Mouse (Mus musculus) adipocyte (in vitro differentiated cells): ENCODE measurements around the gene Ppp1r15b.

Experiments used
- DNase-seq: peaks from one replicate; pipeline ENCODE4 v3.0.0-alpha.2; 2016; ENCODE audit warnings: low spot score

Ppp1r15b gene

DNA sequence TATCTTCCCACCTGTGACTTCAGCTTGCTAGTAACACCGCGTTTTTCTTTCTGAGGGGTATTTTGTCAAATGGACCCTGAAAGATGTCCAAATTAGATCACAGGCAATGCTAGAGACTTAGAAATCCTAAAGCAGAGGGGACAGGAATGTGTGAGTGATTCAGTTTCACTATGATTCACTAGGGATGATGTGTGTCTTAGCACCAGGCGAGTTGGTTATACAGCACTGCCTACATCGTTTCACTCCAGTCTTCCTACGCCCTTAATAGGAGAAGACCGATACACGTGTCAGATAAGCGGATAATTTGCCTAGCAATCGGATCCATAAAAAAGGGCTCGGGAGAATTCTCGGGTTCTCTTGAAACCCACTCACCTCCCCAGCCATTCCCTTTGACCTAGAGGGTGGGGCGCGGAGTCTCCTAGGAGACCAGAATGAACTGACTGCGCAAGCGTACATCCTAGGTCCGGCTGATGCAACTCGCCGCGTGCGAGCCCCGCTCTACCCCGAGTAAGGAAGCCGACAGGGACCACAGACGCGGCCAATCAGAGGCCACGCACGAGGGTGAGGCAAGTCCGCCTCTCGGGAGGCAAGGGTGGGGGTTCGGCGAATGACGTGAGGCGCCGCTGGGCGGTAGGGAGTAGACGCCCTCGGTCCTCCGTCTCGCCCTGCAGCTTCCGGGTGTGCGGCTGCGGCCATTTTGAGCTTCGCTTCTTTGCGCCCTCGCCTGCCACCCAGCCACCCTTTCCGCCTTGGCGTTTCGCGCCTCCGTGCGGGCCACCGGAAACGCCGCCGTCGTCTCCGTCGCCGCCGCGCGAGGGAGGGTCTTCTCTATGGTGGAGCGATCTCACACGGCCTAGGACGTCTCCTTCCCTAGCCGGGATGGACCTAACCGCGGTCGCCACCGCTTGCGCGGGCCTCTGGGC is at the start of gene Ppp1r15b:
Ppp1r15b (plus strand) TSS at position 506 of the 923 bp plus-strand sequence.
- peak; percentile 98 for DNase-seq

GRCm38 (mm10) chr1:133083003-133083546 is 47.9 kb upstream of the Ppp1r15b start:
- DNase-seq, result no peak

DNA sequence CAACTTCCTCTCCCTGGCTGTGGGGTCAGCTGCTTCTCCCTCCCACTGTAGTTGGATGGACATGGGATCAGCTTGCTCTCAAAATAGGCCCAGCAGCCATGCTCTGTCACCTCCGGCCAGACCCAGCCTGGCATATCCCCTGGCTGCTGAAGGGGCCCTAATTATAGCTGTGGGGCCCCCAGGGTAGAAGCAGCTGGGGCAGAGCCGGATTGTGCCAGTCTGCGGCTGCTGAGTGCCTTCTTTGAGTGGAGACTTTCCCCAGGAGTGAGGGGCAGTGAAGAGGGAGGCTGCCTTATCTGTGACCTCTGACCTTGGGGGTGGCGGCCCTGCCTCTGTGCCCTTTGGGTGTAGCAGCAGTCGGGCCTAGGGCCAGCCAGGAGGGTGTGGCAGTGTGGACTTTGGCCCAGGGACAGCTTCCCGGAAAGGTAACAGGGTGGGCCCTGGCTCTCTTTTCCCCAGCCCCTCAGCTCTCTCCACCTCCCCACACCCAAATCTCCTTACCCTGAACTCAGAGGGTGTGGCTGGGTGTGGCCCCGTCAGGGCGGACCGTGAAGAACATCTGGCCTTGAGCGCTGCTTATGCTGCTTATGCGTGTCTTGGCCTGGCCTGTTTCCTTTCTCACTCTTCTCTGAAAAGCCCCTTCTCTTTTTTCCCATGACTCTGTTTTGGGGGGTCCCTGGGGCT is 46.9 kb upstream of the Ppp1r15b start:
- no peak for DNase-seq

DNA sequence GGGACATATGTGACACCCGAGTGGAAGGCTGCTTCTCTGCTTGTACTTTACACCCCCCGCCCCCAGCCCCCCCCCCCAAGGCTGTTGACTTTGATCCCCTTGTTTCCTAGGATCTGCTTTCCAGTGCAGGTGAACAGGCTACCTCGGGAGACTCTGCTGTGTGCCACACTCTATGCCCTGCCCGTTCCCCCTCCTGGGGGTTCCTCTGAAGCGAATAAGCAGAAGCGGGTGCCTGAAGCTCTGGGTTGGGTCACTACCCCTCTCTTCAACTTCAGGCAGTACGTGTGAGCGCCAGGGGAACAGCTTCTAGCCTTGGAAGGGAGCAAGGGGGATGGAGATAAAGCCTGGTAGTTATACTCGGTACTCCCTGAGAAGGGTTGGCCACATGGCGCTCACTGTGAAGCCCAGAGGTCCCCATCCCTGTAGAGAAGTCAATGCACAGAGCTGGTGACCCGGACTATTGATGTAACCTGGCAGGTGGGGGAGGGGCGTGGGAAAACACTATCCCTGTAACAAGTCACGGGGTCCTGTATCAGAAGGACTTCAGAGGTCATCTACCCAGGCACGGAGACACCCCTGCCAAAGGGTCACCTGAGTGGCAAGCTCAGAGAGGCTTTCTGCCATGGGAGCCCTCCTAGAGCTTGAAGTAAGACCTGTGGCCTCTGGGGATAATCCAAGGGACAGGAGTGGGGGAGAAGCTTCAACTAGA is 46.1 kb upstream of the Ppp1r15b start:
- no peak for DNase-seq

DNA sequence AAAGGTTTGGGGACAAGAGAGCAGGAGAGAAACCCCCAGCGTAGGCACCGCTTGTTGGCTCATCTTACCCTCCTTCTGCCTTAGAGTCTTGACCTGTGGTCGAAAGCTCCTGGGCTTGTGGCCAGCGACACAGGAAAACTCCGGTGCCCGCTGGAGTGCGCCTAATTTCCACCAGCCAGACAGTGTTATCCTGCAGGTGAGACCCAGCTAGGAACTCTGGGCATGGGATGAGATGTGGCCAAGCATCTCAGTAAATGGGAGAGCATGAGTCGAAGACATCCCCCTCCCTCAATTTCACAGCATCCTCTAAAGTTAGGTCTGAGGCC is 45.6 kb upstream of the Ppp1r15b start:
- DNase-seq, result no peak

GRCm38 (mm10) chr1:133086804-133087203 is 44.1 kb upstream of the Ppp1r15b start:
- no peak for DNase-seq

DNA sequence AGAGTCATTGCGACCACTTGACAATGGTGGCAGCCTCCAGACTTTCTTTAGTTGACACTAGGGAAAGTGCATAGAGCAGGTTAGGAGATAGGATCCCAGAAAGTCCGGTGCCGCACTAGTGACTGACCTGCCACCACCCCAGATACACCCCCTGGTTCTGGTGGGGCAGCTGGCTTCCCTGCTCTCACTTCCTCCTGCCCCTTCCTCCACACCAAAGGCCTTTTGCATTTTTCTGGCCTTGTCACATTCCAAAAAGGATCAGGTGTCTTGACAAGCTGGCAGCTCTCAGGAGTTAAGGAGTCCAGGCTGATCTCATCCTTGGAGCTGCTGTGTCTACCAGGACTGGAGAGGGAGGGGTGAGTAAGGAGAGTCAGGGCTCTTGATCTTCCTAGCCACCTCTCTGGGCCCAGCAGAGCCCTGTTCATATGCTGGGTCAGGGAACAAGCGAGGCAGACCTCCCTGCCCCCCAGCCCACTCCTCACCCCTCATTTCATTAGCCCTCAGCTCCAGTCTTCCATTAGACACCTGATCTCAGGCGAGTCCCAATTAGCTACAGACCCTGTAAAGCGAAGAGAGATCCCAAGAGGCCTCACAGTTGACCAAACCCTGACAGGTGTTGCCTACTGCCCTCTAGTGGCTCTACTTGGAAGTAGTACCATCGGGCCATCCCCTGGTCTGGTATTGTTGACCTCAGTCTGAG is 43.6 kb upstream of the Ppp1r15b start:
- peak; percentile 71 for DNase-seq

GRCm38 (mm10) chr1:133088196-133088595 is 42.7 kb upstream of the Ppp1r15b start:
- DNase-seq, result no peak

GRCm38 (mm10) chr1:133089415-133089814 is 41.5 kb upstream of the Ppp1r15b start:
- DNase-seq, result no peak

GRCm38 (mm10) chr1:133090641-133091040 is 40.3 kb upstream of the Ppp1r15b start:
- no peak for DNase-seq

DNA sequence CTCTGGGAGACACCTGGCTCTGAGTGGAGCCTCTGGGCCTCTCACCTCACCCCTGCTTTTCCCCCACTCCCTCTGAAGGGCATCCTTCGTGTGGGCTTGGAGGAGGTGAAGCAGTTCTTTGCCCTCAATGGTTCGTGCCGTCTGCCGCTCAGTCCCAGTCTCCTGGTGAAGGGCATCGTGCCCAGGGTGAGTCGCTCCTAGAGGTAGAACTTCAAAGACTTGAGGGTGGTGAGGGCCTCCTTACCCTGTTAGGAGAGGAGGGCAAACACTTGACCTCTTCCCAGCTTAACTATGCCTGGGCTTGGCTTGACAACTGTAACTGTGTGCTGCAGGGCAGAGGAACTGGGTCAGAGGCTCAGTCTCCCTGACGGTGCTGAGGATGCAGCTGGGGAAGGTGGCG is 39.5 kb upstream of the Ppp1r15b start:
- DNase-seq, result no peak

DNA sequence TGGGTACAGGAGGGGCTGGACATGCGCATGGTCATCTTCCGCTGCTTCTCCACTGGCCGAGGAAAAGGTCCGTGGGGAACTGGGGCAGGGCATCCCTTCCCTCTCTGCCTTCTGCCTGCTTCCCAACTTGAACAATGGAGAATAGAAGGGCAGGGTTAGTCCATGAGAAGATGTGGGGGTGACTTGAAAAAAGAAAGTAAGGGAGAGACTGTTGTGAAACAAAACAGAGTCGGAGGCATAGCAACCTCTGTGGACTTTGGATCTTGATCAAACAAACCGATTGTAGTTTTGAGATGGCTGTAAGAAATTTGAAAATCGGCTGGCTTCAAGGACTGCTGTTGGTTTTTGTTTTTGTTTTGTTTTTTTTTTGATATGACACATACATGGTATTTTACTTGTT is 37.2 kb upstream of the Ppp1r15b start:
- DNase-seq, result peak; percentile 24

- peak; percentile 72 for DNase-seq
Observed at GRCm38 (mm10) chr1:133100980-133101798, 29.8 kb upstream of the Ppp1r15b start.

- no peak for DNase-seq
Observed at GRCm38 (mm10) chr1:133102108-133102507, 28.8 kb upstream of the Ppp1r15b start.

DNA sequence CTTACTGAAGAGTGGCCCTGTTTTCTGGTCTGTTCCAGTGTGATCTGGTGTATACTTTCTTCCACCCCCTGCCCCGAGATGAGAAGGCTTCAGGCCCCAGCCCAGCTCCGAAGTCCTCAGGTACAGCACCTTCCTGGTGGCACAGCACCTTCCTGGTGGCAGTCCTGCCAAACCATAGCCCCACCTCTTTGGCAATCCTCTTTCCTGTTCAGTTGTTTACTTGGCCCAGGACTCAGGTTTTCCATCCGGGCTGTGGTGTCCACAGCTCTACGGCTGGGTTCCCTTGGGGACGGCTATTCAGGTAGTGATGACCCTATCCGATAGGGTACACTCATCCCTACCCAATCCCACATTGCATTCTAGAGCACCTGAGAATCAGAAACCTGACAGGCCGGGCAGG is 27.6 kb upstream of the Ppp1r15b start:
- no peak for DNase-seq

DNA sequence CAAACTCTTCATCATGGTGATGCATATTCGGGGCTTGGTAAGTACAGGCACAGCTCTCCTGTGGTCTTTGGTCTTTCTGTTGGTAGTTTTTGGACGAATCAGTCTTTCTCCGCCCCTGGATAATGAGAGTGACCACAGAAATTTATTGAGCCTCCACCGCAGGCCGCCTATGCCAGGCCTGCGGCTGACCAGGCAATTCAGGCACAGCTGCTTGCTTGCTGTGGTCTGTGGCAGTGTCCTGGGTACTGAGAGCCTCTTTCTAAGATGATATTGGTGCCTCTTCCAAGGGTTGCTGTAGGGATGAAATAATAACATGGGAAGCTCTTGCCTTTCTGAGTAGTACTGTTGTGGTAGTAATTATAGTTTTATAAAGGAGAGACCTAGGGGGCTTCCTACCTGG is 27.1 kb upstream of the Ppp1r15b start:
- no peak for DNase-seq

- no peak for DNase-seq
Observed at GRCm38 (mm10) chr1:133116108-133116507, 14.8 kb upstream of the Ppp1r15b start.

DNA sequence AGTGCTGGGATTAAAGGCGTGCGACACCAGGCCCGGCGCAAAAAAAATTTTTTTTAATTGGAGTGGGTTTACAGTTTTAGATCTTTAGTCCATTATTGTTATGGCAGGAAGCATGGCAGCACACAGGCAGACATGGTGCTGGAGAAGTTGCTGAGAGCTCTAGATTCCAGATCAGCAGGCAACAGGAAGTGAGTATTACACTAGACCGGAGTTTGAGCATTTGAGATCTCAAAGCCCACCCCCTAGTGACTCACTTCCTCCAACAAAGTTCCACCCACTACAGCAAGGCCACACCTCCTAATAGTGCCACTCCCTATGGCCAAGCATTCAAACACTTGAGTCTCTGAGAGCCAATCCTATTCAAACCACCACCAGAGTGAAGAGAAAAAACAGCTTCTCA is 12.8 kb upstream of the Ppp1r15b start:
- DNase-seq, result no peak

- DNase-seq, result no peak
Observed at GRCm38 (mm10) chr1:133118844-133119243, 12.1 kb upstream of the Ppp1r15b start.

- peak; percentile 84 for DNase-seq
Observed at GRCm38 (mm10) chr1:133119931-133120712, 10.8 kb upstream of the Ppp1r15b start.
